ENCODE assay signal across 12 mouse cellular contexts in the genomic region with DNA sequence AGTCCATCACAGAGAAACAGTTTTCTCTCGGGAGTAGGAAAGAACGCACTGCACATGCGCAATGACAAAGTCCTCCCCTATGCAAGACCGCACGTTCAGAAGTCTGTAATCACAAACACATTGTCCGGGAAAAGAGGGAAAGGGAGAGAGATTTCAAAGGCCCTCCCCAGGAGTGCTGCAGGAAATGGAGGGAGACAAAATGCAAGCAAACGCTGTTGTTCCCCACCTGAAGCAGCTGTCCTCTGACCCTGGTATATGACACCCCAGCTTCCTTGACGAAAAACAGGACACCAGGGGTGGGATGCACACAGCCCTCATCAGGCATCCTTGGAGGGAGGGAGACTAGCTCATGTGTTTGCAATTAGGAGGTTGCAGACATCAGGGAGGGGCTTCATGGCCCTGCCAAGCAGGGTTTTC.
DNase-seq lines count a peak whose midpoint lies in the region; ATAC-seq and TF ChIP-seq lines count a peak whose summit lies in the region.
"Had no signal": no experiment of that assay in that cellular context is flagged by ENCODE, and none has a peak within 500 bp of the region (broad histone marks: within the 10 kb centered on the region; RNA-seq: fewer than 3 reads in every experiment).

No protein-coding gene starts in this region.

- H3K4me2 ChIP-seq in hindbrain, embryonic 11.5 days (replicated peaks; ENCODE audit: low read depth, low read length), result no peak overlapping the region
- H3K4me2 ChIP-seq in hindbrain, embryonic 13.5 days, result no peak overlapping the region
- H3K4me2 ChIP-seq in limb, embryonic 11.5 days (ENCODE audit: low read depth, severe bottlenecking), result peak overlapping the region; percentile 36
- H3K4me2 ChIP-seq: neural tube, embryonic 13.5 days had no signal

- no peaks in the 10 kb centered on the region for H3K36me3 ChIP-seq in hindbrain, embryonic 11.5 days (ENCODE audit: control insufficient read depth, insufficient read depth, low read length)
- H3K36me3 ChIP-seq in hindbrain, embryonic 13.5 days, result no peaks in the 10 kb centered on the region
- peaks cover 7% of the 10 kb centered on the region; the same call in 1 of the 2 replicates for H3K36me3 ChIP-seq in ES-E14 (ENCODE audit: control insufficient read depth, insufficient read depth, low read length, poor library complexity, severe bottlenecking)
- H3K36me3 ChIP-seq in limb, embryonic 11.5 days (ENCODE audit: control insufficient read depth, insufficient read depth, low read length), result no peaks in the 10 kb centered on the region
- H3K36me3 ChIP-seq: neural tube, embryonic 13.5 days had no signal

- no peaks in the 10 kb centered on the region for H3K9me3 ChIP-seq in hindbrain, embryonic 11.5 days (ENCODE audit: control insufficient read depth, low read length)
- no peaks in the 10 kb centered on the region for H3K9me3 ChIP-seq in hindbrain, embryonic 13.5 days
- no peaks in the 10 kb centered on the region for H3K9me3 ChIP-seq in ES-E14 (ENCODE audit: control insufficient read depth, insufficient read depth, low read depth, low read length)
- H3K9me3 ChIP-seq in limb, embryonic 11.5 days (ENCODE audit: control insufficient read depth, low read length), result no peaks in the 10 kb centered on the region
- H3K9me3 ChIP-seq: neural tube, embryonic 13.5 days had no signal

- no peak overlapping the region for H3K4me3 ChIP-seq in hindbrain, embryonic 11.5 days (ENCODE audit: low read depth, low read length)
- H3K4me3 ChIP-seq in hindbrain, embryonic 13.5 days, result no peak overlapping the region
- no peak overlapping the region for H3K4me3 ChIP-seq in ES-E14 (ENCODE audit: insufficient read depth in 1 of 2, low read depth in 1 of 2, low read length in 2 of 2, poor library complexity in 1 of 2, severe bottlenecking in 1 of 2)
- H3K4me3 ChIP-seq in limb, embryonic 11.5 days (ENCODE audit: low read depth, low read length), result no peak overlapping the region
- H3K4me3 ChIP-seq: neural tube, embryonic 13.5 days had no signal

- no peak for ATAC-seq in hindbrain, embryonic 11.5 days (ENCODE audit: low FRiP score)
- no peak for ATAC-seq in hindbrain, embryonic 13.5 days (ENCODE audit: low FRiP score)
- ATAC-seq in limb, embryonic 11.5 days (ENCODE audit: insufficient number of reproducible peaks, low FRiP score, low TSS enrichment, low read depth), result peak; percentile 75

- WGBS in hindbrain, embryonic 11.5 days, result 48% methylated on average over 8 of the region's 8 CpGs
- 47% methylated on average over 8 of the region's 8 CpGs for WGBS in hindbrain, embryonic 13.5 days
- WGBS in limb, embryonic 11.5 days, result 2% methylated on average over 8 of the region's 8 CpGs

- in situ Hi-C loops in ES-E14 (cut with MboI; ENCODE audit: low sequenced_read_pairs in 2 of 2, unreplicated experiment in 2 of 2), result no loop called here

- no peak overlapping the region for H3K27ac ChIP-seq in hindbrain, embryonic 11.5 days (ENCODE audit: low read depth, low read length)
- no peak overlapping the region for H3K27ac ChIP-seq in hindbrain, embryonic 13.5 days
- H3K27ac ChIP-seq in ES-E14 (ENCODE audit: insufficient read depth, low read depth, low read length, poor library complexity, severe bottlenecking), result peak overlapping the region; percentile 93
- H3K27ac ChIP-seq in limb, embryonic 11.5 days (replicated peaks; ENCODE audit: low read depth, low read length), result peak overlapping the region; percentile 91
- H3K27ac ChIP-seq: neural tube, embryonic 13.5 days had no signal

- DNase-seq in hindbrain, embryonic 11.5 days (ENCODE audit: low spot score), result peak; percentile 48
- DNase-seq in ES-E14 (ENCODE audit: low read depth, low spot score), result no peak
- peak; percentile 67 for DNase-seq in embryo, embryonic 11.5 days (ENCODE audit: low read depth, low spot score)
- DNase-seq in limb, embryonic 11.5 days (ENCODE audit: low spot score), result peak; percentile 85
- DNase-seq in frontal cortex, postnatal 14 days (ENCODE audit: low spot score in 2 of 2), result no peak
- no peak for DNase-seq in urinary bladder, postnatal 36 days (ENCODE audit: low spot score in 2 of 2)
- DNase-seq in layer of hippocampus, adult 11-12 months (ENCODE audit: low spot score), result no peak
- DNase-seq: kidney, adult 9 months; right cerebral cortex, postnatal 4 days had no signal

- H3K9ac ChIP-seq in hindbrain, embryonic 11.5 days (ENCODE audit: low read depth, low read length), result no peak overlapping the region
- no peak overlapping the region for H3K9ac ChIP-seq in hindbrain, embryonic 13.5 days
- H3K9ac ChIP-seq in ES-E14 (ENCODE audit: insufficient read depth, low read depth, low read length, poor library complexity, severe bottlenecking), result peak overlapping the region; percentile 41; the same call in 1 of the 2 replicates
- peak overlapping the region; percentile 34; the same call in 1 of the 2 replicates for H3K9ac ChIP-seq in limb, embryonic 11.5 days (ENCODE audit: low read length)
- H3K9ac ChIP-seq: neural tube, embryonic 13.5 days had no signal

- peaks cover 4% of the 10 kb centered on the region; the same call in 1 of the 2 replicates for H3K4me1 ChIP-seq in hindbrain, embryonic 11.5 days (replicated peaks; ENCODE audit: control insufficient read depth, insufficient read depth, low read length)
- H3K4me1 ChIP-seq in hindbrain, embryonic 13.5 days (replicated peaks), result peaks cover 14% of the 10 kb centered on the region
- peaks cover 11 to 34% of the 10 kb centered on the region in 2 experiments; a peak in 3 of 4 replicates for H3K4me1 ChIP-seq in ES-E14 (ENCODE audit: control insufficient read depth in 2 of 2, insufficient read depth in 2 of 2, low read length in 2 of 2, poor library complexity in 1 of 2)
- peaks cover 63% of the 10 kb centered on the region for H3K4me1 ChIP-seq in limb, embryonic 11.5 days (ENCODE audit: control insufficient read depth, insufficient read depth, low read length)

- no peaks in the 10 kb centered on the region for H3K27me3 ChIP-seq in hindbrain, embryonic 11.5 days (ENCODE audit: control insufficient read depth, insufficient read depth, low read length)
- no peaks in the 10 kb centered on the region for H3K27me3 ChIP-seq in hindbrain, embryonic 13.5 days
- no peaks in the 10 kb centered on the region for H3K27me3 ChIP-seq in limb, embryonic 11.5 days (ENCODE audit: control insufficient read depth, insufficient read depth, low read length)
- H3K27me3 ChIP-seq: CH12.LX; neural tube, embryonic 13.5 days had no signal

TF ChIP-seq in ES-E14, 5 proteins besides CTCF, POLR2A, EP300 and RAD21:
- TF ChIP-seq CHD2 (IDR thresholded peaks at IDR 0.05; ENCODE audit: low read depth, low read length) (no peak), MAFK (IDR thresholded peaks at IDR 0.05; ENCODE audit: insufficient read depth, low read depth, low read length) (no peak)

Comparison
In these comparisons a context has a peak if more than half of its experiments do, and no peak if none do; other contexts are left out.
1. DNase-seq: peak in hindbrain, embryonic 11.5 days (single experiment), embryo, embryonic 11.5 days (single experiment) and limb, embryonic 11.5 days (single experiment); none in ES-E14 (single experiment), frontal cortex, postnatal 14 days (0 of 2), urinary bladder, postnatal 36 days (0 of 2) and layer of hippocampus, adult 11-12 months (single experiment).
2. H3K27ac ChIP-seq: peak in ES-E14 (single experiment) and limb, embryonic 11.5 days (single experiment); none in hindbrain, embryonic 11.5 days (single experiment) and hindbrain, embryonic 13.5 days (single experiment).
3. H3K9ac ChIP-seq: peak in ES-E14 (single experiment) and limb, embryonic 11.5 days (single experiment); none in hindbrain, embryonic 11.5 days (single experiment) and hindbrain, embryonic 13.5 days (single experiment).